Mouse (Mus musculus) stomach, embryonic 14.5 days (tissue): ENCODE measurements around the gene Dph1. TPM values are rescaled to one million over a fixed set of nuclear protein-coding genes. Genes with fewer than 3 reads are reported as not detected.

Experiments
- ATAC-seq: fragments of 200-750 bp; cut with Nextera tagmentation; 2 replicates; pipeline ENCODE4 v1.8.0; 2017; ENCODE audit warnings: low read depth, moderate TSS enrichment; ENCODE audit not compliant: insufficient number of reproducible peaks, insufficient read depth, low FRiP score
- H3K27ac ChIP-seq: fragments of 300-500 bp; sonication (generic); 2 replicates; pipeline ENCODE4 v1.5.1; 2014; ENCODE audit warnings: mild to moderate bottlenecking, low read length, moderate library complexity, mixed read lengths
- H3K27me3 ChIP-seq: fragments of 300-500 bp; sonication (generic); 2 replicates; pipeline ENCODE4 v1.6.1; 2014; ENCODE audit warnings: low read length, control low read depth, mixed read lengths; ENCODE audit not compliant: control insufficient read depth, insufficient read depth
- H3K36me3 ChIP-seq: fragments of 300-500 bp; sonication (generic); 2 replicates; pipeline ENCODE4 v1.6.1; 2014; ENCODE audit warnings: mild to moderate bottlenecking, control low read depth, low read length, moderate library complexity, mixed read lengths; ENCODE audit not compliant: control insufficient read depth, insufficient read depth
- H3K4me1 ChIP-seq: fragments of 300-500 bp; sonication (generic); 2 replicates; pipeline ENCODE4 v1.6.1; 2014; ENCODE audit warnings: low read length, control low read depth, mixed read lengths; ENCODE audit not compliant: control insufficient read depth, insufficient read depth
- H3K4me2 ChIP-seq: fragments of 300-500 bp; sonication (generic); replicated peaks from 2 replicates; pipeline ENCODE4 v1.6.1; 2014; ENCODE audit warnings: low read depth, low read length, control low read depth
- H3K4me3 ChIP-seq: fragments of 300-500 bp; sonication (generic); 2 replicates; pipeline ENCODE4 v1.5.1; 2014; ENCODE audit warnings: low read depth, low read length, control low read depth
- H3K9ac ChIP-seq: fragments of 300-500 bp; sonication (generic); replicated peaks from 2 replicates; pipeline ENCODE4 v1.6.1; 2014; ENCODE audit warnings: low read depth, mild to moderate bottlenecking, control low read depth, low read length, moderate library complexity, mixed read lengths
- H3K9me3 ChIP-seq: fragments of 300-500 bp; sonication (generic); 2 replicates; pipeline ENCODE4 v1.6.1; 2016; ENCODE audit warnings: low read depth, low read length, control low read depth; ENCODE audit not compliant: control insufficient read depth
- WGBS: fragments of 180-500 bp; shearing (Covaris S2); extraction: QIAGEN DNeasy Blood & Tissue Kit; methylation state at CpG from one replicate; pipeline ENCODE4 v1.1.7; 2014; 5-methylcytosine and 5-hydroxymethylcytosine counted together
- polyA plus RNA-seq: library from polyadenylated mRNA; unstranded; fragments of >200 nt; fragmentation: Nextera tagmentation; extraction: Ambion mirVana; gene quantifications from 2 replicates; pipeline ENCODE4 v1.2.1, GENCODE M21; 2014

The Dph1 gene
- polyA plus RNA-seq, 1 experiment from 2014 or later, result 20.5 TPM

GRCm38 (mm10) chr11:75135358-75135757, 55.7 kb downstream of the Dph1 start:
- 89% methylated on average over 4 of the region's 4 CpGs for WGBS
- ATAC-seq, result no peak
- H3K27ac ChIP-seq, result no peak overlapping the region

GRCm38 (mm10) chr11:75134485-75135068, 56.5 kb downstream of the Dph1 start:
- ATAC-seq, result no peak
- Histone ChIP-seq H3K4me2 (no peak overlapping the region), H3K9me3 (no peaks in the 10 kb centered on the region), H3K27ac (peak overlapping the region; percentile 46; the same call in 1 of the 2 replicates), H3K27me3 (no peaks in the 10 kb centered on the region), H3K36me3 (no peaks in the 10 kb centered on the region), H3K4me1 (peaks cover 26% of the 10 kb centered on the region), H3K4me3 (no peak overlapping the region), H3K9ac (no peak overlapping the region)
- WGBS, result 69% methylated on average over 5 of the region's 5 CpGs

More at GRCm38 (mm10) chr11:75135358-75135757, 55.7 kb downstream of the Dph1 start:
- H3K4me3 ChIP-seq, result no peak overlapping the region
- no peak overlapping the region for H3K4me2 ChIP-seq
- H3K9me3 ChIP-seq, result no peaks in the 10 kb centered on the region
- no peaks in the 10 kb centered on the region for H3K27me3 ChIP-seq
- no peaks in the 10 kb centered on the region for H3K36me3 ChIP-seq
- H3K9ac ChIP-seq, result no peak overlapping the region
- H3K4me1 ChIP-seq, result peaks cover 33% of the 10 kb centered on the region

- H3K4me2 ChIP-seq, result no peak overlapping the region
- H3K27ac ChIP-seq, result peak overlapping the region; percentile 46; the same call in 1 of the 2 replicates
- H3K4me3 ChIP-seq, result no peak overlapping the region
- no peaks in the 10 kb centered on the region for H3K9me3 ChIP-seq
- WGBS, result 1% methylated on average over 2 of the region's 2 CpGs
- ATAC-seq, result peak; percentile 82; the same call in 1 of the 2 replicates
- no peaks in the 10 kb centered on the region for H3K27me3 ChIP-seq
- H3K9ac ChIP-seq, result no peak overlapping the region
- no peaks in the 10 kb centered on the region for H3K36me3 ChIP-seq
- peaks cover 19% of the 10 kb centered on the region for H3K4me1 ChIP-seq
Observed at GRCm38 (mm10) chr11:75133951-75134350, 57.1 kb downstream of the Dph1 start.

- WGBS, result 81% methylated on average over 5 of the region's 5 CpGs
- no peak for ATAC-seq
Observed at GRCm38 (mm10) chr11:75133391-75133790, 57.6 kb downstream of the Dph1 start.

GRCm38 (mm10) chr11:75132278-75132677, 58.8 kb downstream of the Dph1 start:
- no peak overlapping the region for H3K4me2 ChIP-seq
- no peak overlapping the region; the same call in 1 of the 2 replicates for H3K27ac ChIP-seq
- no peak overlapping the region for H3K4me3 ChIP-seq
- H3K4me1 ChIP-seq, result peaks cover 13% of the 10 kb centered on the region; the same call in 1 of the 2 replicates
- no peaks in the 10 kb centered on the region for H3K27me3 ChIP-seq
- WGBS, result 81% methylated on average over 5 of the region's 5 CpGs
- no peaks in the 10 kb centered on the region for H3K9me3 ChIP-seq
- H3K9ac ChIP-seq, result no peak overlapping the region
- H3K36me3 ChIP-seq, result no peaks in the 10 kb centered on the region
- no peak for ATAC-seq

More at GRCm38 (mm10) chr11:75133391-75133790, 57.6 kb downstream of the Dph1 start:
- no peak overlapping the region for H3K9ac ChIP-seq
- H3K9me3 ChIP-seq, result no peaks in the 10 kb centered on the region
- no peak overlapping the region for H3K4me3 ChIP-seq
- H3K4me2 ChIP-seq, result no peak overlapping the region
- peaks cover 14% of the 10 kb centered on the region; the same call in 1 of the 2 replicates for H3K4me1 ChIP-seq
- no peaks in the 10 kb centered on the region for H3K36me3 ChIP-seq
- peak overlapping the region; percentile 46; the same call in 1 of the 2 replicates for H3K27ac ChIP-seq
- no peaks in the 10 kb centered on the region for H3K27me3 ChIP-seq

- no peak for ATAC-seq
- no peaks in the 10 kb centered on the region for H3K27me3 ChIP-seq
- no peak overlapping the region for H3K27ac ChIP-seq
- no peak overlapping the region for H3K4me3 ChIP-seq
- H3K36me3 ChIP-seq, result no peaks in the 10 kb centered on the region
- H3K9ac ChIP-seq, result no peak overlapping the region
- H3K4me2 ChIP-seq, result no peak overlapping the region
- H3K9me3 ChIP-seq, result no peaks in the 10 kb centered on the region
- 75% methylated on average over 4 of the region's 4 CpGs for WGBS
- H3K4me1 ChIP-seq, result peaks cover 13% of the 10 kb centered on the region; the same call in 1 of the 2 replicates
Observed at GRCm38 (mm10) chr11:75131300-75131699, 59.7 kb downstream of the Dph1 start.

- no peaks in the 10 kb centered on the region for H3K36me3 ChIP-seq
- ATAC-seq, result no peak
- H3K9ac ChIP-seq, result no peak overlapping the region
- H3K27me3 ChIP-seq, result no peaks in the 10 kb centered on the region
- H3K4me3 ChIP-seq, result no peak overlapping the region
- no peaks in the 10 kb centered on the region for H3K9me3 ChIP-seq
- WGBS, result 92% methylated on average over 6 of the region's 6 CpGs
- H3K4me2 ChIP-seq, result no peak overlapping the region
- peaks cover 9% of the 10 kb centered on the region; the same call in 1 of the 2 replicates for H3K4me1 ChIP-seq
- H3K27ac ChIP-seq, result no peak overlapping the region
Observed at GRCm38 (mm10) chr11:75129481-75129880, 61.6 kb downstream of the Dph1 start.
